Mouse (Mus musculus) urinary bladder, postnatal 14 days (tissue): ENCODE results near the gene Taf3.

Experiments used
- DNase-seq: peaks from one replicate; pipeline ENCODE4 v3.0.0; 2021; ENCODE audit warnings: low spot score

Taf3 gene

GRCm38 (mm10) chr2:9888913-9889650 lies 159.3 kb downstream of the Taf3 start, which contains the start of gene 9230102O04Rik:
Gene 9230102O04Rik, minus strand, starts transcription at chr2:9889540.
- DNase-seq, result peak; percentile 67

GRCm38 (mm10) chr2:9887636-9888035 lies 160.8 kb downstream of the Taf3 start:
- DNase-seq, result no peak

- DNase-seq, result no peak
Observed at GRCm38 (mm10) chr2:9886921-9887610, 161.3 kb downstream of the Taf3 start.

GRCm38 (mm10) chr2:9886031-9886430 lies 162.4 kb downstream of the Taf3 start:
- no peak for DNase-seq

- no peak for DNase-seq
Observed at GRCm38 (mm10) chr2:9885217-9885770, 163.1 kb downstream of the Taf3 start.

GRCm38 (mm10) chr2:9884533-9885216 lies 163.7 kb downstream of the Taf3 start:
- DNase-seq, result no peak

GRCm38 (mm10) chr2:9883803-9884532 lies 164.4 kb downstream of the Taf3 start:
- DNase-seq, result no peak

- no peak for DNase-seq
Observed at GRCm38 (mm10) chr2:9882926-9883802, 165.2 kb downstream of the Taf3 start.

GRCm38 (mm10) chr2:9882371-9882925 lies 165.9 kb downstream of the Taf3 start:
- peak; percentile 61 for DNase-seq

- DNase-seq, result no peak
Observed at GRCm38 (mm10) chr2:9881611-9882023, 166.8 kb downstream of the Taf3 start.

GRCm38 (mm10) chr2:9881051-9881591 lies 167.3 kb downstream of the Taf3 start, which contains the start of gene 4930412O13Rik:
Gene 4930412O13Rik, plus strand, starts transcription at chr2:9881252.
- no peak for DNase-seq

GRCm38 (mm10) chr2:9880271-9880670 lies 168.1 kb downstream of the Taf3 start:
- DNase-seq, result no peak

- peak; percentile 97 for DNase-seq
Observed at GRCm38 (mm10) chr2:9879493-9879892, 168.9 kb downstream of the Taf3 start.

GRCm38 (mm10) chr2:9879092-9879491 lies 169.3 kb downstream of the Taf3 start:
- DNase-seq, result no peak

- DNase-seq, result peak; percentile 88
Observed at GRCm38 (mm10) chr2:9878564-9879081, 169.8 kb downstream of the Taf3 start.

- no peak for DNase-seq
Observed at GRCm38 (mm10) chr2:9877966-9878563, 170.3 kb downstream of the Taf3 start.

GRCm38 (mm10) chr2:9877326-9877690 lies 171.1 kb downstream of the Taf3 start:
- no peak for DNase-seq

- DNase-seq, result no peak
Observed at GRCm38 (mm10) chr2:9876621-9877325, 171.6 kb downstream of the Taf3 start.
